Mouse (Mus musculus) hindbrain, embryonic 15.5 days (tissue): ENCODE data around the gene Mapk12. TPM values are rescaled to one million over a fixed set of nuclear protein-coding genes. Genes with fewer than 3 reads are reported as not detected.

Experiments used
- ATAC-seq: fragments of 200-750 bp; cut with Nextera tagmentation; 2 replicates; pipeline ENCODE4 v1.8.0; 2017; ENCODE audit warnings: low read depth, moderate number of reproducible peaks, moderate TSS enrichment; ENCODE audit not compliant: low FRiP score
- H3K27ac ChIP-seq: fragments of 300-500 bp; sonication (generic); replicated peaks from 2 replicates; pipeline ENCODE4 v1.5.1; 2015; ENCODE audit warnings: mild to moderate bottlenecking, inconsistent platforms
- H3K27me3 ChIP-seq: fragments of 300-500 bp; sonication (generic); 2 replicates; pipeline ENCODE4 v1.6.1; 2015; ENCODE audit warnings: control low read depth, inconsistent platforms
- H3K36me3 ChIP-seq: fragments of 300-500 bp; sonication (generic); 2 replicates; pipeline ENCODE4 v1.6.1; 2015; ENCODE audit warnings: control low read depth, inconsistent platforms
- H3K4me1 ChIP-seq: fragments of 300-500 bp; sonication (generic); replicated peaks from 2 replicates; pipeline ENCODE4 v1.6.1; 2015; ENCODE audit warnings: control low read depth, inconsistent platforms
- H3K4me2 ChIP-seq: fragments of 300-500 bp; sonication (generic); 2 replicates; pipeline ENCODE4 v1.6.1; 2015; ENCODE audit warnings: moderate library complexity, mild to moderate bottlenecking, inconsistent platforms
- H3K4me3 ChIP-seq: fragments of 300-500 bp; sonication (generic); 2 replicates; pipeline ENCODE4 v1.5.1; 2015; ENCODE audit warnings: mild to moderate bottlenecking, inconsistent platforms
- H3K9ac ChIP-seq: fragments of 300-500 bp; sonication (generic); 2 replicates; pipeline ENCODE4 v1.6.1; 2015; ENCODE audit warnings: inconsistent platforms
- H3K9me3 ChIP-seq: fragments of 300-500 bp; sonication (generic); 2 replicates; pipeline ENCODE4 v1.6.1; 2016; ENCODE audit warnings: control low read depth, inconsistent platforms
- WGBS: fragments of 180-500 bp; shearing (Covaris S2); methylation state at CpG from one replicate; pipeline ENCODE4 v1.1.7; 2015; 5-methylcytosine and 5-hydroxymethylcytosine counted together
- polyA plus RNA-seq: library from polyadenylated mRNA; unstranded; fragments of >200 nt; fragmentation: Nextera tagmentation; extraction: Ambion mirVana; gene quantifications from 2 replicates; pipeline ENCODE4 v1.2.1, GENCODE M21; 2015

The Mapk12 gene
- polyA plus RNA-seq, 1 experiment from 2014 or later, result 4.2 TPM

DNA sequence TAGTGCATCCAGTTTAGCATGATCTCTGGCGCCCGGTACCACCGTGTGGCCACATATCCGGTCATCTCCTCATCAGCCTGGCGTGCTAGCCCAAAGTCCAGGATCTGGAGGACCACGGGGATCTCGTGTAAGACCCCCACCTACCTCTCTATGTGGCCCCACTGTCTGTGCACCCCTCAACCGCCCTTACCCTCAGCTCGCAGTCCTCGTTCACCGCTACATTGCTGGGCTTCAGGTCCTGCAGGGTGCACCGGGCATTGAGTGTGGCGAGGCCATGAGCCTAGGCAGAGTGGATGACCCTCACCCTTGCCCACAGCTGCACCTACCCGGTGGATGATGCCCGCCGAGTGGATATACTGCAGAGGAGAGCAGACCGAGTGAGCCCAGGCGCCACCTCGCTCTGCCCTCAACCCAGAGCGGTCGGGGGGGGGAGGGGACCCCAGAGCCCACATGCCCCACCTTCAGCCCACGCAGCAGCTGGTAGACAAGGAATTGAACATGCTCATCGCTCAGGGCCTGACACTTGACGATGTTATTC, 5.4 kb upstream of the Mapk12 start:
- Histone ChIP-seq H3K4me3 (peak overlapping the region; percentile 82), H3K27me3 (no peaks in the 10 kb centered on the region), H3K9me3 (no peaks in the 10 kb centered on the region), H3K4me2 (peak overlapping the region; percentile 85), H3K36me3 (no peaks in the 10 kb centered on the region), H3K9ac (peak overlapping the region; percentile 61; the same call in 1 of the 2 replicates), H3K4me1 (peaks cover 46% of the 10 kb centered on the region), H3K27ac (0 out of 2 replicates have a peak overlapping the region, but pooled peaks have one; percentile 82)
- 75% methylated on average over 24 of the region's 24 CpGs for whole genome bisulfite sequencing
- no peak for ATAC-seq

DNA sequence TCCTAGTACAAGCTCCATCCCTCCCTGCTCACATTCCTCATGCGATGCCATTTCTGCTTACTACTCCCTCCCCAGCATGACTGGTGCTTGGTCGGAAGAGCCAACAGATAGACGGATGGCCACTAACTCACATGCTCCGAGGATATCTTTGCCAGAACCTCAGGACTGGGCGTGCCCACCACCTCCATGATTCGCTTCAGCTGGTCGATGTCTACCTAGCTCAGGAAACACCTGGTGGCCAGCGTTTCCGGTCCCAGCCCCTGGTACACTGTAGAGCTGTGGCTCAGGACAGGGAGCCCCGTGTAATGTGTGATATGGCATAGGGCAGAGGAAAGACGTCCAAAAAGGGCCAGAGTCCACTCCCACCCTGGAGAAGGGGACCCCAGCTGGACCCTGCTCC, 4.5 kb upstream of the Mapk12 start:
- no peaks in the 10 kb centered on the region for H3K36me3 ChIP-seq
- no peak for ATAC-seq
- no peak overlapping the region for H3K9ac ChIP-seq
- H3K9me3 ChIP-seq, result no peaks in the 10 kb centered on the region
- WGBS, result 91% methylated on average over 11 of the region's 11 CpGs
- no peaks in the 10 kb centered on the region for H3K27me3 ChIP-seq
- H3K4me3 ChIP-seq, result no peak overlapping the region
- H3K27ac ChIP-seq, result no peak overlapping the region
- no peak overlapping the region for H3K4me2 ChIP-seq
- H3K4me1 ChIP-seq, result peaks cover 50% of the 10 kb centered on the region

DNA sequence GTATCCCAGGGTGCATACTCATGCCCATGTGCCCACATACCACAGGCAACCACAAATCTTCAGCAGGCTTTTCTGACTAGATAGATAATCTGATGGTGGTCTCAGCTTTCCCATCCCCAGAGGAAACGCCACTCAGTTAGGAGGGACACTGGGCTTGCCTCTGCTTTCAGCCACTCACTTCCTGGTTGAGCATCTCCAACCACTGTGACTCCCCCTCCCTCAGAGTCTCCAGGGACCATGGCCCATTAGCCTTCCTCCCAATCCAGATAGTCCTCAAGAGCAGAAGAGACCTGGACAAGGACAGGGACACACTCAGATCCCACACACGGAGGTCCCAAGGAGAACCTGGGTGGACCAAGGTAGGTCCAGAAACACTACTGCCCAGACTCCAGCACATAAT, 2.6 kb upstream of the Mapk12 start:
- ATAC-seq, result no peak
- no peaks in the 10 kb centered on the region for H3K36me3 ChIP-seq
- no peak overlapping the region for H3K4me2 ChIP-seq
- H3K9ac ChIP-seq, result no peak overlapping the region
- H3K27me3 ChIP-seq, result peaks cover 4% of the 10 kb centered on the region; the same call in 1 of the 2 replicates
- 90% methylated on average over 2 of the region's 2 CpGs for WGBS
- H3K9me3 ChIP-seq, result no peaks in the 10 kb centered on the region
- peaks cover 42% of the 10 kb centered on the region for H3K4me1 ChIP-seq
- no peak overlapping the region for H3K4me3 ChIP-seq
- H3K27ac ChIP-seq, result no peak overlapping the region

DNA sequence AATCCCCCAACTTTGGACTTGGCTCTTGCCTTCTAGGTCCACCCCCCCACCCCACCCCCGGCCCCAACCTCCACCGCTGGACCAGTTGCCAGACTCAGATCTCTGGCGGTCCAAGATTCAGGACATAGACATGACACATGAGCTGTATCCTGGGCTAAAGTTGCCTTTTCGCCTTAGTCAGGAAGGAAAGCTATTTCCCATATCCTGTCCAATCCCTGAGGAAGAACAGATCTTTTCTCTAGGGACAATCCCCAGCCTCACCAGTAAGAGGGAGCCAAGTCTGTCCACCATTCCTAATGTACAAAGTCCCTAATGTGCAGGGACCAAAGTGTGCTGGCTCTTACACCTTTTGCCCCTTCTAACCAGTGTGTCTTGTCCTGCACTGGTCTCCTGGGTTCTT, 1.4 kb upstream of the Mapk12 start:
- ATAC-seq, result no peak
- 73% methylated on average over 4 of the region's 4 CpGs for WGBS
- H3K27me3 ChIP-seq, result peaks cover 4% of the 10 kb centered on the region; the same call in 1 of the 2 replicates
- H3K4me3 ChIP-seq, result no peak overlapping the region
- no peak overlapping the region for H3K4me2 ChIP-seq
- H3K9ac ChIP-seq, result no peak overlapping the region
- H3K9me3 ChIP-seq, result no peaks in the 10 kb centered on the region
- H3K27ac ChIP-seq, result no peak overlapping the region
- no peaks in the 10 kb centered on the region for H3K36me3 ChIP-seq
- peaks cover 30% of the 10 kb centered on the region for H3K4me1 ChIP-seq

DNA sequence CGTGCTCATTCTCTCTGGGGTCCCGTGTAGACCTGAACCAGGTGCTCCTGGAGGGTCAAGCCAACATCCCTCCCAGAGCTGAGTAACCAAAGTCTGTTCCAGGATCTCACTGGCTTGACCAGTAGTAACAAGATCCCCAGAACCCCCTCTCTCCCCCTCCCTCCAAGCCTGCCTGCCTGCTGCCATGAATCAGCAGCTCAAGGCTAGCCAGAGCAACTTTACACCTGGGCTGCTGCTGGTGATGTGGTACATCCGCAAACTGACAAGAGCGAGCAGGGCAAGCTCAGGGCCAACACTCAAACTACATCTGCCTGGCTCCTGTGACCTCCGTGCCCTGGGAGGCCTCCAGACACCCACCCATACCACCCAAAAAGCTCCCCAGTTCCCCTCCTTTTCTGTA, 940 bp upstream of the Mapk12 start:
- Histone ChIP-seq H3K4me1 (peaks cover 25% of the 10 kb centered on the region), H3K4me2 (no peak overlapping the region), H3K9ac (no peak overlapping the region), H3K36me3 (no peaks in the 10 kb centered on the region), H3K27me3 (peaks cover 4% of the 10 kb centered on the region; the same call in 1 of the 2 replicates), H3K27ac (no peak overlapping the region), H3K9me3 (no peaks in the 10 kb centered on the region), H3K4me3 (no peak overlapping the region)
- 36% methylated on average over 5 of the region's 5 CpGs for WGBS
- ATAC-seq, result no peak

DNA sequence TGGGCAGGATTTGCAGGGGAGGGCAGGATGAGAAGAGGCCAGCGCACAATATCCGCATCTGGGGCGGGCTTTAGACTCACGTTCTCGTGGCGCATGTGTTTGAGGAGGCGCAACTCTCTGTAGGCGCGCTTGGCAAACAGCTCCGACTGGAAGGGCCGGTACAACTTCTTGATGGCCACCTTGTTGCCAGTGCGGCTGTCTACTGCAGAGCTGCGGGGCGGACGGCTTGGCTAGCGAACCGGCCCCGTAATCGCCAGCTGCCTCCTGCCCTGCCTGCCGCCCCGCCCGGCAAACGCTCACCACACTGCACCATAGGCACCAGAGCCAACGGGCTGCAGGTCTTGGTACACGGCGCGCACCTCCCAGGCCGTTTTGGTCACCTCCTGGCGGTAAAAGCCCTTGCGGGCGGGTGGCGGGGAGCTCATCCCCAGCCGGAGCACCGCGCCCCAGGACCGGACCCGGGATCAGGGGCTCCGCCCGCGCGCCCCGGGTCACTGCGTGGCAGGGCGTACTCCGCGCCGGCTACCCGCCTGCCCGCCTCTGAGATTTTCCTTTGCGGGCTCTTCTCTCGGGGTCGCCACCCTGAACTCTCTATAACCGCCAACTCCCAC, 350 bp downstream of the Mapk12 start:
- H3K27ac ChIP-seq, result no peak overlapping the region
- H3K9me3 ChIP-seq, result no peaks in the 10 kb centered on the region
- H3K36me3 ChIP-seq, result no peaks in the 10 kb centered on the region
- peak overlapping the region; percentile 42 for H3K9ac ChIP-seq
- peaks cover 4% of the 10 kb centered on the region; the same call in 1 of the 2 replicates for H3K27me3 ChIP-seq
- H3K4me3 ChIP-seq, result peak overlapping the region; percentile 43
- peaks cover 17% of the 10 kb centered on the region for H3K4me1 ChIP-seq
- H3K4me2 ChIP-seq, result peak overlapping the region; percentile 96
- WGBS, result under 1% methylated on average over 52 of the region's 53 CpGs
- ATAC-seq, result peak; percentile 33

DNA sequence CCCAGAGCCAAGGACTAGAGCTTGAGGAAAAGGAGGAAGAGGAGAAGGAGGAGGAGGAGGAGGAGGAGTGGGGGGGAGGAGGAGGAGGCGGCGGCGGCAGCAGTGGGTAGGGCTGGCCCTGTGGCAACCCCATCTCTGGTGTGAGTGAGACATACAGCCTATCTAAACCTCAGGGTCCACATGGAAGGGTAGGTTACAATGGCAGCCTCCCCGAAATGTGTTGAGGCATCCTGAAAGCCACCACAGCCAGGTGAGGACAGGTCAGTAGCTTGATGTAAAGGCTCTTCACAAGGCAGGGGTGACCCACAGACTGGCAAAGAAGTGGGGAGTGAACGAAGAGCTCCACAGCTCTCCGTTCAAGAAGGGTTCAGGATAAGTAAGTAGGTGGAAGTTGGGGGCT, 2.0 kb downstream of the Mapk12 start:
- Histone ChIP-seq H3K4me2 (no peak overlapping the region), H3K4me1 (peaks cover 17% of the 10 kb centered on the region), H3K27me3 (peaks cover 4% of the 10 kb centered on the region; the same call in 1 of the 2 replicates), H3K27ac (no peak overlapping the region), H3K9me3 (no peaks in the 10 kb centered on the region), H3K4me3 (no peak overlapping the region), H3K36me3 (no peaks in the 10 kb centered on the region), H3K9ac (no peak overlapping the region)
- ATAC-seq, result no peak
- 94% methylated on average over 6 of the region's 6 CpGs for WGBS

DNA sequence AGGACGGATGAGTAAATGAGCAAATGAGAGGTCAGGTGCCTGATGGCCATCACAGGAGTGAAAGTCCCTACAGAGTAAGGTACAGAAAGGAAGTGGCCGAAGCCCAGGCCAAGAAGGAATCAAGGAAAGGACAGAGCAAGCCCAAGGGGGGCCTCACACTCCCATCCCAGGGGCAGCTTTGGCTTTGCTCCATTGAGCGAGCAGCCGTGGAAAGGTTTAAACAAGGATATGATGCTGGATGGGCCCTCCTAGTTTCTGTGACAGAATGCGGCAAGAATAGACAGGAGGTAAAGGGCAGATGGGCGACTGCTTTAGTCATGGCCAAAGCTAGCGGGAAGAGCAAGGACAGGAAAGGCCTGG, 2.5 kb downstream of the Mapk12 start:
- WGBS, result 86% methylated on average over 7 of the region's 7 CpGs
- H3K9me3 ChIP-seq, result no peaks in the 10 kb centered on the region
- H3K36me3 ChIP-seq, result no peaks in the 10 kb centered on the region
- no peak overlapping the region for H3K9ac ChIP-seq
- no peak overlapping the region for H3K27ac ChIP-seq
- H3K4me3 ChIP-seq, result no peak overlapping the region
- H3K4me2 ChIP-seq, result no peak overlapping the region
- H3K4me1 ChIP-seq, result peaks cover 17% of the 10 kb centered on the region
- ATAC-seq, result no peak
- H3K27me3 ChIP-seq, result peaks cover 4% of the 10 kb centered on the region; the same call in 1 of the 2 replicates

DNA sequence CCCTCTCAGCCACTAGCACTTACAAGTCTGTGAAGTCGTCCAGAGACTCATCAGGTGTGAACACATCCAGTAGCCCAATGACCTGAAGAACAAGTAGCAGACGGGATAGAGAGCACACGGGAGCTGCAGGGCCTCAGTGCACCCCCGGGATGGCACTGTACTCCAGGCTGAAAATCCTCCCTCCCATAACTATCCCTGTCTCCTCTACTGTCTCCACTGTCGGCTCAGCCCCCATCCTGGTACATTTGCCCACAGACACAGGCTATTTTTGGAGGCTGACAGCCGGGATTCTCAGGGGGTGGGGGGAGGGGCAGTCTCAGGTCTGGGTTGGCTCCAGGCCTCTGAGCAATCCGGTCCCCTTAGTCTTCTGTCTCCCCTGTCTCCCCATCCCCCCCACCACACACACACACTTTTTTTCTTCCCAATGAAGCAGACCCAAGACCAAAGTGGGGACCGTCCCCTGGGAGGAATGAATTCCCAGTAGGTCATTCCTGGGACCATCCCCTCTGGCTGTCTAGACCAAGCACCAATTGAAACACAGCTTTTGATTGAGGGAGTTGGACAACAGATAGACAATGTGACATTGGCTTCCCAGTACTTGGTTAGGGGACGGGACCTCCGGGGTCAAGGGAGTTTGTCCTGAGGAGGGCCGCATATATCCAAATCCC, 3.0 kb downstream of the Mapk12 start:
- Histone ChIP-seq H3K36me3 (no peaks in the 10 kb centered on the region), H3K4me3 (no peak overlapping the region), H3K4me1 (peaks cover 17% of the 10 kb centered on the region), H3K9me3 (no peaks in the 10 kb centered on the region), H3K9ac (no peak overlapping the region), H3K4me2 (no peak overlapping the region), H3K27me3 (peaks cover 4% of the 10 kb centered on the region; the same call in 1 of the 2 replicates), H3K27ac (no peak overlapping the region)
- no peak for ATAC-seq
- WGBS, result 72% methylated on average over 11 of the region's 11 CpGs

DNA sequence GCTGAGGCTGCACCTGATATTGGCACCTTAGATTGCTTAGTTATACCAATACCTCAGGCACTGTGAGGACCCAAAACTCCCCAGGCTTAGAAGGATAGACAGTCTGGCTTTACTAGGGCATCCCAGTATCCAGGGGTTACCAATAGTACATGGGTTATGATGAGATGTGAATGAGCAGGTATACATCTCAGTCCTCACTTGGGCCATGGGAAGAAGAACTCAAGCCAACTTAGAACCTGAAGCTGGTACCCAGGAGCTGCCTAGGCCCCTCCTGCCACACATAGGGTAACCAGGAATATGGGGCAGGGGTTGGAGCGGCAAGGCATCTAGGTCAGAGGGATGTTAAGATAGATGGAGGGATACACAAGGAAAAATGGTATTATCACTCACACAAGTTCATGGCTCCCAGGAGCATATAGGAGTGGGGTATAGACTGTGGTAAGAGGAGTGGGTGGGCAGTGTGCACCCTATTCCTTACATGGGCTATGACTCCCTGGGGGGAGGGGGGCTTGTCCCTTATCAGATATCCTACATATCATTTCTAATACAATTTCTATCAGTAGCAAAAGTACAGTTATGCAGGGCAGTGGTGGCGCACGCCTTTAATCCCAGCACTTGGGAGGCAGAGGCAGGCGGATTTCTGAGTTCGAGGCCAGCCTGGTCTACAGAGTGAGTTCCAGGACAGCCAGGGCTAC, 3.9 kb downstream of the Mapk12 start:
- Histone ChIP-seq H3K9ac (no peak overlapping the region), H3K9me3 (no peaks in the 10 kb centered on the region), H3K4me2 (no peak overlapping the region), H3K4me3 (no peak overlapping the region), H3K4me1 (peaks cover 17% of the 10 kb centered on the region), H3K27ac (no peak overlapping the region), H3K27me3 (peaks cover 4% of the 10 kb centered on the region; the same call in 1 of the 2 replicates), H3K36me3 (no peaks in the 10 kb centered on the region)
- 95% methylated on average over 5 of the region's 5 CpGs for WGBS
- ATAC-seq, result no peak

DNA sequence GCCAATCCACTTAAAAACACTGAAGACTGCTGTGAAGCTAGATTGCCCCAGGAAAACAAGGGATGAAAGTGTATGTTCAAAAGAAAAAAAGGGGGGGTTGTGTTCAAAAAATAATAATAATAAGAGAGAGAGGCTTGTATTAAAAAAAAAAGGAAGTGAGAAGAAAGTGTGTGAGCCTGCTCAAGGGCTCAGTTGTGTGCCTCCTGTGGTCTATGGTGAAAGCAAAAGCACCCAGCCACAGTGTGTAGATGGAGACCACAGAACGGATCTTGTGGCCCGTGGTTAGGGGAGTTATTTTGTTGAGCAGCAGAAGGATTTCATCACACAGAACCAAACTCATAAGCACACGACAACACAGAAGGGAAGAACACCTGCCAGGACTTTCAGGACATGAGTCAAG, 9.2 kb downstream of the Mapk12 start:
- H3K36me3 ChIP-seq, result no peaks in the 10 kb centered on the region
- ATAC-seq, result no peak
- no peaks in the 10 kb centered on the region for H3K27me3 ChIP-seq
- no peaks in the 10 kb centered on the region for H3K9me3 ChIP-seq
- no peak overlapping the region for H3K4me3 ChIP-seq
- no peak overlapping the region for H3K27ac ChIP-seq
- H3K4me2 ChIP-seq, result no peak overlapping the region
- no peak overlapping the region for H3K9ac ChIP-seq
- peaks cover 17% of the 10 kb centered on the region for H3K4me1 ChIP-seq
- WGBS, result 97% methylated on average over 3 of the region's 3 CpGs

DNA sequence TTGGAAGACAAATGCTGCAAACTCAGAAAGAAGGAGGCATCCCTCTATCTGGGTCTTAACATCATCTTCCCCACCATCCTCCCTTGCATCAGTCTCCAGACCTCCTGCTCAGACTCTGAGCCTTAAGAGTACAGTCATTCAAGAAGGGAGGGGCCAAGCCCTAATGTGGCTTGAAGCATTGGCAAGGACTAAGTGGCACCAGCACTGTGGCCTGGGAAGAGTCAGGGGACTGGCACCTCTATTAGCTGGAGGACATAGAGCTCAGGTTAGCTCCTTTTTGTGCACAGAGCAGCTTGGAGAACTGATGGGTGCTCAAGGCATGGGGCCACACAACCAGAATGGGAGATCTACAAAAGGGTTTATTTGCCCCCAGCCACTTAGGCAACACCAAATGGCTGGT, 10.3 kb downstream of the Mapk12 start:
- no peak overlapping the region for H3K9ac ChIP-seq
- 0 out of 2 replicates have a peak, but pooled peaks cover 3% of the 10 kb centered on the region for H3K36me3 ChIP-seq
- no peak overlapping the region for H3K4me3 ChIP-seq
- H3K4me1 ChIP-seq, result peaks cover 17% of the 10 kb centered on the region
- no peak overlapping the region for H3K4me2 ChIP-seq
- no peak for ATAC-seq
- H3K27ac ChIP-seq, result no peak overlapping the region
- H3K9me3 ChIP-seq, result no peaks in the 10 kb centered on the region
- H3K27me3 ChIP-seq, result no peaks in the 10 kb centered on the region
